Mouse (Mus musculus) heart, adult 2 months (tissue): ENCODE measurements around the gene Hoxc4.

Experiments used
- CTCF ChIP-seq: fragments of 200-600 bp; IDR thresholded peaks from 2 replicates; pipeline ENCODE4 v1.8.1; 2022; ENCODE audit warnings: antibody characterized with exemption, mild to moderate bottlenecking, moderate library complexity
- EP300 ChIP-seq: fragments of 200-500 bp; IDR thresholded peaks from 2 replicates; pipeline ENCODE4 v1.6.1; 2011; ENCODE audit warnings: low read depth, low read length, control low read depth; ENCODE audit not compliant: insufficient read depth

GRCm38 (mm10) chr15:102988078-102988477, 30.7 kb upstream of the Hoxc4 start:
- TF ChIP-seq CTCF = no peak
- TF ChIP-seq EP300 = no peak
